Mouse (Mus musculus) liver, embryonic 11.5 days (tissue): Measurements from ENCODE around the gene Epn2. TPM values are rescaled to one million over a fixed set of nuclear protein-coding genes. Genes with fewer than 3 reads are reported as not detected.

Experiments used
- ATAC-seq: fragments of 200-750 bp; cut with Nextera tagmentation; replicated peaks from 2 replicates; pipeline ENCODE4 v1.8.0; 2017; ENCODE audit warnings: moderate number of reproducible peaks, mild to moderate bottlenecking, moderate TSS enrichment, moderate library complexity; ENCODE audit not compliant: low FRiP score
- DNase-seq: peaks from one replicate; pipeline ENCODE4 v3.0.0-alpha.2; 2017; ENCODE audit warnings: low spot score
- H3K27ac ChIP-seq: fragments of 300-500 bp; sonication (generic); 2 replicates; pipeline ENCODE4 v1.5.1; 2014; ENCODE audit warnings: mild to moderate bottlenecking, low read depth, low read length, control low read depth
- H3K27me3 ChIP-seq: fragments of 300-500 bp; sonication (generic); replicated peaks from 2 replicates; pipeline ENCODE4 v1.6.1; 2014; ENCODE audit warnings: low read length, mixed read lengths; ENCODE audit not compliant: control insufficient read depth, insufficient read depth
- H3K36me3 ChIP-seq: fragments of 300-500 bp; sonication (generic); 2 replicates; pipeline ENCODE4 v1.6.1; 2014; ENCODE audit warnings: mild to moderate bottlenecking, low read length, moderate library complexity, mixed read lengths; ENCODE audit not compliant: control insufficient read depth, insufficient read depth
- H3K4me1 ChIP-seq: fragments of 300-500 bp; sonication (generic); replicated peaks from 2 replicates; pipeline ENCODE4 v1.6.1; 2014; ENCODE audit warnings: low read length, mixed read lengths; ENCODE audit not compliant: control insufficient read depth, insufficient read depth
- H3K4me2 ChIP-seq: fragments of 300-500 bp; sonication (generic); 2 replicates; pipeline ENCODE4 v1.6.1; 2014; ENCODE audit warnings: mild to moderate bottlenecking, control low read depth, moderate library complexity
- H3K4me3 ChIP-seq: fragments of 300-500 bp; sonication (generic); 2 replicates; pipeline ENCODE4 v1.5.1; 2014; ENCODE audit warnings: low read depth, low read length, control low read depth
- H3K9ac ChIP-seq: fragments of 300-500 bp; sonication (generic); 2 replicates; pipeline ENCODE4 v1.6.1; 2014; ENCODE audit warnings: low read depth, low read length, control low read depth
- H3K9me3 ChIP-seq: fragments of 300-500 bp; sonication (generic); 2 replicates; pipeline ENCODE4 v1.6.1; 2016; ENCODE audit warnings: low read length, inconsistent platforms, mixed read lengths; ENCODE audit not compliant: control insufficient read depth
- WGBS: fragments of 180-500 bp; shearing (Covaris S2); extraction: QIAGEN DNeasy Blood & Tissue Kit; methylation state at CpG from one replicate; pipeline ENCODE4 v1.1.7; 2014; 5-methylcytosine and 5-hydroxymethylcytosine counted together
- polyA plus RNA-seq: library from polyadenylated mRNA; unstranded; fragments of >200 nt; fragmentation: Nextera tagmentation; extraction: Ambion mirVana; gene quantifications from 2 replicates; pipeline ENCODE4 v1.2.1, GENCODE M21; 2014

Gene Epn2
- polyA plus RNA-seq, 1 experiment from 2014 or later: 9.2 TPM

DNA sequence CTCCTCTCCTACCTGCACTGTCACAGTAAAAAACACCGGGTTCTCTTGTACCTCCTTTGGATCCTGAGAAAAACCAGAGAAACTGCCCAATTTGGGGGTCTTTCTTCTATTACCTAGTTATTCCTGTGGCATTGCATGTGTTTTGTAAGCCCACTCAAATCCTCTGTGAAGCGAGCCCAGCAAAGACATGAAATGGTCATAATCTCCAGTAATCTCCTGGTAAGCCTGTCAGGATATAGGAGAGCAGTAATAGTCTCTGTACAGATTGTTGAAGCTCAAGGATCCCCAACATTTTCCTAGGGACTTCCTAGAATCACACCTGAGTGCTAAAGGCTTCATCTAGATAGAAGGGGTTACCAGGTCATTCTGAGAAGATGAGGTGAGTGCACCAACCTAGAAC is 38.4 kb downstream of the Epn2 start:
- Histone ChIP-seq H3K9ac (no peak overlapping the region), H3K27me3 (no peaks in the 10 kb centered on the region), H3K4me2 (no peak overlapping the region), H3K4me1 (no peaks in the 10 kb centered on the region; the same call in 1 of the 2 replicates), H3K36me3 (no peaks in the 10 kb centered on the region), H3K9me3 (no peaks in the 10 kb centered on the region), H3K27ac (no peak overlapping the region), H3K4me3 (no peak overlapping the region)
- ATAC-seq: no peak
- DNase-seq: no peak
- WGBS: 73% methylated on average over 2 of the region's 2 CpGs

DNA sequence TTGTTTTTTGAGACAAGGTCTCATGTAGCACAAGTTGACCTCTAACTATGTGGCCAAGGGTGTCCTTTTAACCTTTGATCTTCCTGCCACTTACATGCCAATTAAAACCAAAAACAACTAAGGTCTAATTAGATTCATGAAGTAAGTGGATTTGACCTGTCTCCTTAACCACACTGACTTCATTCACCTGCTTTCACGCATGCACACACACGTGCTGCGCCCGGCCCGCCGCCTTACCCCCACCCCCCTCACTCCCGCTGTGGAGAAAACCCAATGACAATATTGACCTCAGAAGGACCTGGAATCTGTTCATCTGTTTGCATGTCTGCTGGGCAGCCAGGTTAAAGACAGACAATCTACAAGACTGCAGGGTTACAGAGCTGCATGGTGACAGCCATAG is 38.8 kb downstream of the Epn2 start:
- DNase-seq (no peak), ATAC-seq (no peak)
- Histone ChIP-seq H3K4me3 (no peak overlapping the region), H3K4me2 (no peak overlapping the region), H3K27me3 (no peaks in the 10 kb centered on the region), H3K4me1 (no peaks in the 10 kb centered on the region; the same call in 1 of the 2 replicates), H3K9me3 (no peaks in the 10 kb centered on the region), H3K9ac (no peak overlapping the region), H3K36me3 (no peaks in the 10 kb centered on the region), H3K27ac (no peak overlapping the region)
- 88% methylated on average over 7 of the region's 7 CpGs for WGBS

DNA sequence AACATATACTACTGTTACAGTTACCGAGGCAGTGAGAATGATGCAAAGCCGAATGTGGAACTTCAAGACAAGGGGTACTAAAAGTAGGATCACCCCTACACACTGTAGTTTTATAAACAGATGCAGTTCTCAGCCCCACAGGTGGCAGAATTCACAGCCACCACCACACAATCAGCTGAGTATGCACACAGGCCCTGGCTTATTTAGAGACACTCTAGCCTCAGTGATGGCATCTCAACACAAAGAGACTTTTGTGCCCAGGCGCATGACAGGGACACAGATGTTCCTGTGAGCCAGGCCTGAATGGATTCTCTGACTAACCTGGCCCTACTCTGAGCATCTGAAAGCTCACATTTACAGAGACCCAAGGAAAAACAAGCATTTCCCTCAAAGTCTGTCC is 42.1 kb downstream of the Epn2 start:
- Histone ChIP-seq H3K27ac (no peak overlapping the region), H3K9me3 (no peaks in the 10 kb centered on the region), H3K36me3 (no peaks in the 10 kb centered on the region), H3K4me3 (no peak overlapping the region), H3K4me2 (no peak overlapping the region), H3K27me3 (no peaks in the 10 kb centered on the region), H3K4me1 (no peaks in the 10 kb centered on the region; the same call in 1 of the 2 replicates), H3K9ac (no peak overlapping the region)
- ATAC-seq: no peak
- DNase-seq: no peak
- 80% methylated on average over 3 of the region's 3 CpGs for WGBS

GRCm38 (mm10) chr11:61536952-61537351 is 42.5 kb downstream of the Epn2 start:
- H3K27ac ChIP-seq: no peak overlapping the region
- no peaks in the 10 kb centered on the region for H3K36me3 ChIP-seq
- no peak overlapping the region for H3K9ac ChIP-seq
- H3K9me3 ChIP-seq: no peaks in the 10 kb centered on the region
- H3K27me3 ChIP-seq: no peaks in the 10 kb centered on the region
- WGBS: 39% methylated on average over 3 of the region's 3 CpGs
- ATAC-seq (no peak), DNase-seq (no peak)
- H3K4me3 ChIP-seq: no peak overlapping the region
- no peaks in the 10 kb centered on the region; the same call in 1 of the 2 replicates for H3K4me1 ChIP-seq
- H3K4me2 ChIP-seq: no peak overlapping the region

DNA sequence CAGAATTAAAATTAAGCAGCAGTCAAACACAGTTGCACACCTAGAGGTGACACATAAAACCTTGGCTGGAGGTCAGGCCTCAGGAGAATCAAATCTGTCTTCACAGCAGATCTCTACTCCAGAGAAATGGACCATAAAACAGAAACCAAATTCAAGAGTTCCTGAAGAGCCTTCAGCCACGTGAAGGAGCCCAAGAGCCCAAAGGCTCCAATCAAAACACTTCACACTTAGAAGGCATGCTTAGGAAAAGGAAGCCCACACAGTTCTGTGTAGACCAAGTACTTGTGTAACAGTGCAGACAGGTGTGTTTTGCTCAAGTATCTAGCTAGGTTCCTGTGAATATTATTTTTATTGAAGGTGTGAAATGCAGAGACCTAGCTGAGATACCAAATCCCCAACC is 44.0 kb downstream of the Epn2 start:
- H3K4me2 ChIP-seq: no peak overlapping the region
- H3K36me3 ChIP-seq: no peaks in the 10 kb centered on the region; the same call in 1 of the 2 replicates
- H3K27me3 ChIP-seq: no peaks in the 10 kb centered on the region
- H3K9me3 ChIP-seq: no peaks in the 10 kb centered on the region
- H3K4me1 ChIP-seq: no peaks in the 10 kb centered on the region
- DNase-seq (no peak), ATAC-seq (no peak)
- 50% methylated on average over 1 of the region's 1 CpGs for WGBS
- H3K4me3 ChIP-seq: no peak overlapping the region
- no peak overlapping the region for H3K27ac ChIP-seq
- no peak overlapping the region for H3K9ac ChIP-seq

GRCm38 (mm10) chr11:61533571-61533970 is 45.9 kb downstream of the Epn2 start:
- no peak overlapping the region for H3K4me3 ChIP-seq
- no peak overlapping the region for H3K9ac ChIP-seq
- H3K4me1 ChIP-seq: no peaks in the 10 kb centered on the region
- H3K27ac ChIP-seq: no peak overlapping the region
- H3K9me3 ChIP-seq: no peaks in the 10 kb centered on the region
- H3K36me3 ChIP-seq: no peaks in the 10 kb centered on the region; the same call in 1 of the 2 replicates
- no peak overlapping the region for H3K4me2 ChIP-seq
- DNase-seq (no peak), ATAC-seq (no peak)
- WGBS: 57% methylated on average over 5 of the region's 5 CpGs
- H3K27me3 ChIP-seq: no peaks in the 10 kb centered on the region

- no peak overlapping the region for H3K4me2 ChIP-seq
- H3K4me3 ChIP-seq: no peak overlapping the region
- no peaks in the 10 kb centered on the region; the same call in 1 of the 2 replicates for H3K36me3 ChIP-seq
- H3K9ac ChIP-seq: no peak overlapping the region
- WGBS: 85% methylated on average over 2 of the region's 2 CpGs
- H3K9me3 ChIP-seq: no peaks in the 10 kb centered on the region
- no peaks in the 10 kb centered on the region for H3K27me3 ChIP-seq
- DNase-seq: no peak
- no peak overlapping the region for H3K27ac ChIP-seq
- ATAC-seq: no peak
- H3K4me1 ChIP-seq: no peaks in the 10 kb centered on the region
Measured at GRCm38 (mm10) chr11:61532820-61533219, 46.7 kb downstream of the Epn2 start.

DNA sequence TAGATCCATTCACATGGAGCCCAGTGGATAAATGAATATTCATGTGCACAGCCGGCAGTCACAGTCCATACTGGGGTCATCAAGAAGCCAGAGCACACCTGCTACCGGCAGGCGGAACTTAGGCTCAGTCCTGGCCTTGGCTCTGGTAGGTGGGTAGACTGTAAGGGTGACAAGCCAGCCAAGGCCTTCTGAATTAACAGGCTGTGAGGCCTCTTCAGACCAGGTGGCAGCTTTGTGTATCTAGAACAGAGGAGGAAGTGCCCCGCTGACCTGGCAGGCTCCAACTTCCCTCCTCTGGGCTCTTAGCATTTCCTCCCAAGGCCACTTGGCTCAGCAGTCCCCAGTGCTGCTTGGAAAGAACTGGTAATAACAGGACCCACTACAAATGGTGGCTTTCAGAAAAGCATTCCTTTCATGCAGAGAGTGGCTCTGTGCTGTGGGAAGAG is 50.2 kb downstream of the Epn2 start:
- Histone ChIP-seq H3K27me3 (no peaks in the 10 kb centered on the region), H3K36me3 (no peaks in the 10 kb centered on the region; the same call in 1 of the 2 replicates), H3K4me3 (no peak overlapping the region), H3K4me1 (no peaks in the 10 kb centered on the region), H3K4me2 (no peak overlapping the region), H3K27ac (no peak overlapping the region), H3K9ac (no peak overlapping the region), H3K9me3 (no peaks in the 10 kb centered on the region)
- ATAC-seq: no peak
- WGBS: 62% methylated on average over 4 of the region's 4 CpGs
- DNase-seq: no peak

DNA sequence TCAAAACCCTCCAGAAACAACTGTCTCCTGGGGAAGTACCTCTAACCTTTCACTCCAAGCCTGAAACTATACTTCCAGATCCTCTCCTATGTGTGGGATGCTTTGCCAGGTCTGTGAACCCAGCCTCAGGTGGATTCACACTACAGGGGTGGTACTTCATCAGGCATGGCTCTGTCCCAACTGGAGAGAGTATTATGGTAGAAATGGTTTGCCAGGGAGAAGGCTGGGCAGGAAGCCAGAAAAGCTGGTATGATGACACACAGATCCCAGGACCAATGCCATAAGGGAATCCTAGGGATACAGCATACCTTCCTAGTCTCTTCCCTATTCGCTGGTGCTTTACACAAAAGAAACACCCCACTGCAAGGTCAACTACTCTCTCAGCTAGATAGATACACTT is 52.6 kb downstream of the Epn2 start:
- Histone ChIP-seq H3K9ac (no peak overlapping the region), H3K4me2 (no peak overlapping the region), H3K9me3 (no peaks in the 10 kb centered on the region), H3K4me1 (no peaks in the 10 kb centered on the region), H3K4me3 (no peak overlapping the region), H3K27ac (no peak overlapping the region), H3K36me3 (peaks cover 3% of the 10 kb centered on the region; the same call in 1 of the 2 replicates), H3K27me3 (no peaks in the 10 kb centered on the region)
- DNase-seq (no peak), ATAC-seq (no peak)
- 86% methylated on average over 1 of the region's 1 CpGs for WGBS
